Mouse (Mus musculus): ENCODE results near the gene Arl6ip5. TPM values are rescaled to one million over a fixed set of nuclear protein-coding genes. Genes with fewer than 3 reads are reported as not detected.

The Arl6ip5 gene
- total RNA-seq, 2 experiments from 2014 or later, result 133 to 150 TPM

DNA sequence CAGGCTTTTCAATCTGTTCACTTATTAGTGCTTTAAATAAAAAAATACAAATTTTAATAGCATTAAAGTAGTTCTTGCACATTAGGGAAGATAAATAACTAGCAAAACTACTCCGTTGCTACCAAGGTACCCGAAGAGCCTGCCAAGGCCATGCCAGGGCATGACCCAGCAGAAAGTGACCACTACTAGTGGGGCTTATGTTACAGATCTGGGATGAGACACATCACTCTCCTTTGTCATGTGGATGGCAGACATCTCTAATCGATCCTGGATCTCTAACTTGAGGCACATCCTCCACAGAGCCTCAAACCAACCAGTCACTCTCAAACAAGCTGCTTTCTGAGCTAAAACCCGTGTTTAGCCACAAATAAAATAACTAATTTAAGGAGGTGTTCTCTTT is 56.2 kb downstream of the Arl6ip5 start:
- DNase-seq, result no peak

DNA sequence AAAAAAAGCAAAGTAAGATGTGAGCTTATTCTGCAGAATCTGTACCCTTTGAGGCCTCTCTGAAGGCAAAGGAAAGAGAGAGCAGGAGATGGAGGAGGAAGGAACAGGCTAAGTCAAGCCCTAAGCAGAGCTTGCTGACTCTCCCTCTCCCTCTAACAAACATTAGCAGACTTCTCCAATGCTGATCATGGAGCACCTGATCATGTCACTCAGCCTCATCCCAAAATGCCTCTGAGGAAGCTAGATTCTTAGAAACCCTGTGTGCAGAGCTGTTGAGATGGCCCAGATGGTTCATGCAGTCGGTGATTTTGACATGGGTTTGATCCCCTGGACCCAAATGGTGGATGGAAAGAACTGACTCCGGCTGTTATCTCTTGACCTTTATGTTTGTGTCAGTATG is 56.6 kb downstream of the Arl6ip5 start:
- DNase-seq, result no peak
- intact Hi-C loops (cut with DNase I), result no loop called here

More for the DNA sequence above, 56.2 kb downstream of the Arl6ip5 start:
- intact Hi-C loops (cut with DNase I), result no loop called here

DNA sequence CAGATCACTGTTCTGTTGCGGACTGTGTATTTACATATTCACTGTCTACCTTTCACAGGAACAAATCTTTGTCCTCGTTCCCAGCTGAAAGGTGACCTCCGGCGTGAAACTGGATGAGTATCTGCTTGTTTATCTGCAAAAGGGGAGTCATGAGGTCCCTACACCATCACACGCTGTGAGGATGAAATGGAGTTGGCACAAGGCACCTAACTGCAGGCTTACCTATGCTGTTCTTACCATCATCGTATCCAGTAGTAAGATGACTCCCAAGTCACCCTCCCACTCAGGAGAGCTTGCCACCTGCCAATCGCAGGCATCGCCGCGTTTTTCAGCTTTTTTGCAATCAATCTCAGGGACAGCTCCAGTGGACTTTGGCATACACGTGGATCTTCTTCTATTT is 59.1 kb downstream of the Arl6ip5 start:
- intact Hi-C loops (cut with DNase I), result no loop called here
- no peak for DNase-seq

- DNase-seq, result no peak
- intact Hi-C loops (cut with DNase I), result loop anchor here (10.0 kb wide), 1 partner anchor 472 kb away; no protein-coding TSS in a partner anchor
Observed at GRCm38 (mm10) chr6:97272349-97272748, 61.9 kb downstream of the Arl6ip5 start.

DNA sequence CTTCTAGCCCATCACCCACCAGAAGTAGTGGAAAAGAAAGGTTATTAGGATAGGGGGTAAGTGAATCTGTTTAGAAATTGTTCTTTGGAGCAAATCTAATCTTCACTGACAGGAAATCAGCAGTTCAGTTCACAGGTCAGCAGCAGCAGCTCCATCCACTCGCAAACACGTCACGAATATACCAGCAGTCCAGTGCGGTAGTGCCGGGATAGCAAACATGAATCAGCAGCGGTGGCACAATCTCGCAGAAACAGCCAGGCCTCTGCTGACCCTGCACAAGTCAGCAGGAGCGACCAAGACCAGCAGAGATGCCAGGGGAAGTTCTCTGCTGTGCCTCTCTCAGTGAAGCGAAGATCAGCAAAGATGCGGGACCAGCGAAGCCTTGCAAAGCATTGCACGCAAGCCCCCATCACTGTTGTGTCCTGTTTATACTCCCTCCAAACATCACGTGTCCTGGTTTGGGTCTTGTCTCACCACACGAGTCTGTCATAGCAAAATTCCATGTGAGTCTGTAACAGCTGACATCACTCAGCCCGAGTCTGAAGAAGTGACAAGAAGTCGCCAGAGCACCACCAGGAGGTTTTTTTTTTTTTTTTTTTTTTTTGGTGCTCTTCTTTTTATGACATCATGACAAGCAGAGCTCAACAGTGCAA is 62.7 kb downstream of the Arl6ip5 start:
- DNase-seq, result no peak
- intact Hi-C loops (cut with DNase I), result loop anchor here (10.0 kb wide), 1 partner anchor 472 kb away; no protein-coding TSS in a partner anchor

GRCm38 (mm10) chr6:97273777-97274176 is 63.3 kb downstream of the Arl6ip5 start:
- intact Hi-C loops (cut with DNase I), result loop anchor here (10.0 kb wide), 1 partner anchor 471 kb away; no protein-coding TSS in a partner anchor
- no peak for DNase-seq

DNA sequence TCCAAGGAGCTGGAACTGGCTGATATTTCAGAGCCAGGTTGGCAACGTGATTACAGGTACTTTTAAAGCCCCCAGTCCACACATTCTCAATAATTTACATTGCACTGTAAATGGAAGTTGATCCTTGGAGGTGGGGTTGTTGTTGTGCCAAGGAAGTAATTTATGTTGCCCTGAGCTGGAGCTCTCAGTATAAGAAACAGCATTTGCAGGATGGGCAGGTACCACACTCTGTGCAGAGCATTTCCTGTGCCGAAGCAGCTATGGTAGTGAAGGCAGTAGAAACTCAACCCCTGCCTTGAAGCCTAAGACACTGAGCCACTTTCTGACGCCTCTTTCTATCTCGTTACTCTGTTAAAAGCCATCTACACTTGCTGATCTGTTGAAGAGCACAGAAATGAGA is 65.3 kb downstream of the Arl6ip5 start:
- intact Hi-C loops (cut with DNase I), result loop anchor here (10.0 kb wide), 1 partner anchor 469 kb away; no protein-coding TSS in a partner anchor
- no peak for DNase-seq

GRCm38 (mm10) chr6:97276366-97276765 is 65.9 kb downstream of the Arl6ip5 start:
- DNase-seq, result no peak
- intact Hi-C loops (cut with DNase I), result loop anchor here (10.0 kb wide), 1 partner anchor 468 kb away; no protein-coding TSS in a partner anchor

GRCm38 (mm10) chr6:97276890-97277497 is 66.5 kb downstream of the Arl6ip5 start:
- no peak for DNase-seq
- intact Hi-C loops (cut with DNase I), result loop anchor here (10.0 kb wide), 1 partner anchor 468 kb away; no protein-coding TSS in a partner anchor

DNA sequence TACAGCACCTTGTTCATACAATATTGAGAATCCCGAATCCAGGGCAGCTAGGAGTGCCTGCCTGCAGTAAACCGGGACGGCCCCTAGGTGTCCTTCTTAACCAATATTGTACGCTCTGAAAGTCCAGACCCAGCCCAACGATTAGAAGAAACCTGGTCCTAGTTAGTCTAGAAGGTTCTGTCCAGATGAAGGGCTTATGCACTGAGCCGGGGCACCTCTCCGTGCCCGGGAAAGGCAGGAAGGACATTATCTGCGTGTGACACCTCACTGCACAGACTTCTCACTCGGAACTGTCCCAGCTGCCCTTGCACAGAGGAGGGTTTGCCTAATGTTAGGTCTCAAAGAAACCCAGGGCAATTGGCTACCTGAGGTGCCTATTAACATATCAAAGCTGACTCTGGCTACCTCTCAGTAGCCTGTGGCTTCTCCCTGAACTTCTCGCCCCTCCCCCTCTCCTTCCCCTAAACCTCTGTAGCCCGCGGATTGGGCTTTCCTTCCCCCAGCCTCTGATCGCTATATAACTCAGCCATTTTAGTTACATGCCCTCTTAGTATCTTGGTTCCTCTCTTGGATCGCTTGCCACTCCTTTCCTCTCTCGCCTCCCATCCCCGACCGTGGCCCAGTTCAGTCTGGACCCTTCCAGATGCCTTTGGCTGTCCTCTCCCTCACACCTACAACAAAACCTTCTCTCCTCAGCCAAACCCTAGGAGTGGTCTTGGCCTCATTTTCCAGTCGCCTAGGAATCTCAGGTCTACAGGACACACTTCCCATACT is 67.7 kb downstream of the Arl6ip5 start:
- intact Hi-C loops (cut with DNase I), result loop anchor here (1.0 to 10.0 kb wide), 3 partner anchors 139 to 467 kb away; no protein-coding TSS in a partner anchor
- peak; percentile 69 to 75 for DNase-seq

GRCm38 (mm10) chr6:97278878-97279277 is 68.4 kb downstream of the Arl6ip5 start:
- intact Hi-C loops (cut with DNase I), result loop anchor here (1.0 to 10.0 kb wide), 3 partner anchors 138 to 466 kb away; no protein-coding TSS in a partner anchor
- DNase-seq, result no peak

Other genes starting within 250 kb of the Arl6ip5 start
- gene Fam19a4, start 150.3 kb upstream of the Arl6ip5 start, total RNA-seq (2021), result under 1 TPM; 0.28 to 0.49 TPM
- 1 to 10 TPM; 6.1 to 6.6 TPM for gene Eogt, start 61.5 kb upstream of the Arl6ip5 start, total RNA-seq (2021)
- gene Tmf1, start 31.6 kb upstream of the Arl6ip5 start, total RNA-seq (2021), result 10 to 100 TPM; 37.4 to 42.6 TPM
- gene Uba3, start 5.0 kb upstream of the Arl6ip5 start, total RNA-seq (2021), result 10 to 100 TPM; 31.7 to 32.2 TPM
- gene Lmod3, start 42.1 kb downstream of the Arl6ip5 start, total RNA-seq (2021), result 100 to 1,000 TPM; 126 to 132 TPM